Mouse (Mus musculus): ENCODE measurements around the gene 4930452B06Rik.

DNA sequence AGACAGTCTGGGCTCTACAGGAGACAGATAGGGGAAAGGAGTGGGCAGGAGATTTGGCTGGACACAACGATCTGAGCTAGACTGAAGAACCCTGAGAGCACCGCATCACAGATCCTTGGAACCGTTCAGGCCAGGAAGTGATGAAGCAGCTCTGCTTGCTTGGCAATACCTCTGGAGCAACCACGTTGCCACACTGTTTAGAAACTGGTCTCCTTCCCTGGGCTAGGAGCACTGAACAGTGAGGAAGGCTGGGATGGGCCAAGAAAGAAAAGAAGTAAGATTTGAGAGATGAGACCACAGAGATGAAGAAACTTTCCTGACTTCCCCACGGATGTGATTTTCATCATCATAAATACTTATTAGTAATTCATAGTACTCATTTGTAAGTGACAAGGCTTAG is 45.5 kb downstream of the 4930452B06Rik start:
- TF ChIP-seq POLR2A (IDR thresholded peaks at IDR 0.05; ENCODE audit: low read depth, low read length) = no peak
- TF ChIP-seq CTCF (IDR thresholded peaks at IDR 0.05; ENCODE audit: extremely low read depth, insufficient read depth, insufficient read length, insufficient replicate concordance) = no peak

Measured in spleen, adult 2 months (tissue).